ENCODE assay signal across 9 mouse cellular contexts in genomic region chr6:51076861-51077768, GRCm38 (mm10).
DNase-seq lines count a peak whose midpoint lies in the region; ATAC-seq lines count a peak whose summit lies in the region.
"Had no signal": no experiment of that assay in that cellular context is flagged by ENCODE, and none has a peak within 500 bp of the region (broad histone marks: within the 10 kb centered on the region; RNA-seq: fewer than 3 reads in every experiment).

No protein-coding gene starts in this region.

- DNase-seq in kidney, postnatal 14 days, result peak; percentile 17
- no peak for DNase-seq in kidney, adult 8-10 months
- DNase-seq in left cerebral cortex, postnatal 36 days (ENCODE audit: low spot score in 2 of 2), result no peak
- DNase-seq in right cerebral cortex, postnatal 25 days, result no peak
- no peak for DNase-seq in layer of hippocampus, adult 11-12 months (ENCODE audit: low spot score)
- DNase-seq: adrenal gland, postnatal 36 days had no signal

- no peaks in the 10 kb centered on the region for H3K9me3 ChIP-seq in embryonic facial prominence, embryonic 13.5 days
- no peaks in the 10 kb centered on the region for H3K9me3 ChIP-seq in limb, embryonic 12.5 days
- no peaks in the 10 kb centered on the region for H3K9me3 ChIP-seq in neural tube, embryonic 15.5 days (replicated peaks)

- H3K4me2 ChIP-seq in embryonic facial prominence, embryonic 13.5 days, result no peak overlapping the region; the same call in 1 of the 2 replicates
- H3K4me2 ChIP-seq in limb, embryonic 12.5 days, result no peak overlapping the region
- H3K4me2 ChIP-seq in neural tube, embryonic 15.5 days, result no peak overlapping the region

- peak overlapping the region; percentile 93 for H3K27ac ChIP-seq in embryonic facial prominence, embryonic 13.5 days
- H3K27ac ChIP-seq in limb, embryonic 12.5 days, result peak overlapping the region; percentile 84
- peak overlapping the region; percentile 56; the same call in 1 of the 2 replicates for H3K27ac ChIP-seq in neural tube, embryonic 15.5 days (replicated peaks)

- WGBS in embryonic facial prominence, embryonic 13.5 days, result 41% methylated on average over 21 of the region's 21 CpGs
- 62% methylated on average over 21 of the region's 21 CpGs for WGBS in limb, embryonic 12.5 days
- WGBS in neural tube, embryonic 15.5 days, result 58% methylated on average over 21 of the region's 21 CpGs

- intact Hi-C loops in left cerebral cortex, postnatal 36 days (cut with DNase I), result no loop called here

- no peak overlapping the region for H3K9ac ChIP-seq in embryonic facial prominence, embryonic 13.5 days
- H3K9ac ChIP-seq in limb, embryonic 12.5 days (replicated peaks), result no peak overlapping the region
- no peak overlapping the region for H3K9ac ChIP-seq in neural tube, embryonic 15.5 days (replicated peaks)

- no peaks in the 10 kb centered on the region for H3K27me3 ChIP-seq in embryonic facial prominence, embryonic 13.5 days
- peaks cover 8% of the 10 kb centered on the region; the same call in 1 of the 2 replicates for H3K27me3 ChIP-seq in limb, embryonic 12.5 days
- H3K27me3 ChIP-seq in neural tube, embryonic 15.5 days (replicated peaks), result no peaks in the 10 kb centered on the region

- H3K4me3 ChIP-seq in embryonic facial prominence, embryonic 13.5 days, result no peak overlapping the region
- no peak overlapping the region for H3K4me3 ChIP-seq in limb, embryonic 12.5 days (replicated peaks)
- no peak overlapping the region for H3K4me3 ChIP-seq in neural tube, embryonic 15.5 days (replicated peaks)

- peaks cover 45% of the 10 kb centered on the region for H3K4me1 ChIP-seq in embryonic facial prominence, embryonic 13.5 days
- H3K4me1 ChIP-seq in limb, embryonic 12.5 days (replicated peaks), result peaks cover 46% of the 10 kb centered on the region
- peaks cover 21% of the 10 kb centered on the region for H3K4me1 ChIP-seq in neural tube, embryonic 15.5 days

- no peaks in the 10 kb centered on the region for H3K36me3 ChIP-seq in embryonic facial prominence, embryonic 13.5 days
- H3K36me3 ChIP-seq in limb, embryonic 12.5 days, result no peaks in the 10 kb centered on the region
- H3K36me3 ChIP-seq in neural tube, embryonic 15.5 days, result no peaks in the 10 kb centered on the region

- peak; percentile 91 for ATAC-seq in embryonic facial prominence, embryonic 13.5 days (ENCODE audit: insufficient number of reproducible peaks, insufficient read depth, low FRiP score, low TSS enrichment, low read depth)
- ATAC-seq in limb, embryonic 12.5 days (ENCODE audit: insufficient number of reproducible peaks, insufficient read depth, low FRiP score, low TSS enrichment, low read depth), result peak; percentile 86
- no peak for ATAC-seq in neural tube, embryonic 15.5 days (ENCODE audit: low FRiP score)
